Mouse (Mus musculus) intestine, embryonic 14.5 days (tissue): ENCODE data around the gene Ugdh. TPM values are rescaled to one million over a fixed set of nuclear protein-coding genes. Genes with fewer than 3 reads are reported as not detected.
"Not testable (repeated sequence)": the region's sequence is repeated elsewhere in the genome, so short reads cannot be mapped to it uniquely, and the experiment has no call there.

Source experiments
- ATAC-seq: fragments of 200-750 bp; cut with Nextera tagmentation; replicated peaks from 2 replicates; pipeline ENCODE4 v1.8.0; 2017; ENCODE audit warnings: low read depth, moderate number of reproducible peaks, moderate TSS enrichment, moderate library complexity; ENCODE audit not compliant: low FRiP score, low TSS enrichment
- DNase-seq: peaks from one replicate; pipeline ENCODE4 v3.0.0-alpha.2; 2018; ENCODE audit warnings: low spot score
- H3K27ac ChIP-seq: fragments of 300-500 bp; sonication (generic); 2 replicates; pipeline ENCODE4 v1.5.1; 2014; ENCODE audit warnings: low read depth, mild to moderate bottlenecking, control low read depth
- H3K27me3 ChIP-seq: fragments of 300-500 bp; sonication (generic); replicated peaks from 2 replicates; pipeline ENCODE4 v1.6.1; 2014; ENCODE audit warnings: low read length, control low read depth; ENCODE audit not compliant: control insufficient read depth, insufficient read depth
- H3K36me3 ChIP-seq: fragments of 300-500 bp; sonication (generic); 2 replicates; pipeline ENCODE4 v1.6.1; 2014; ENCODE audit warnings: low read length, control low read depth; ENCODE audit not compliant: control insufficient read depth, insufficient read depth
- H3K4me1 ChIP-seq: fragments of 300-500 bp; sonication (generic); replicated peaks from 2 replicates; pipeline ENCODE4 v1.6.1; 2014; ENCODE audit warnings: low read length, control low read depth, mixed read lengths; ENCODE audit not compliant: control insufficient read depth, insufficient read depth
- H3K4me2 ChIP-seq: fragments of 300-500 bp; sonication (generic); 2 replicates; pipeline ENCODE4 v1.6.1; 2014; ENCODE audit warnings: low read length
- H3K4me3 ChIP-seq: fragments of 300-500 bp; sonication (generic); 2 replicates; pipeline ENCODE4 v1.5.1; 2014; ENCODE audit warnings: low read depth, low read length, control low read depth, mixed read lengths
- H3K9ac ChIP-seq: fragments of 300-500 bp; sonication (generic); 2 replicates; pipeline ENCODE4 v1.6.1; 2014; ENCODE audit warnings: mild to moderate bottlenecking, low read length
- H3K9me3 ChIP-seq: fragments of 300-500 bp; sonication (generic); 2 replicates; pipeline ENCODE4 v1.6.1; 2016; ENCODE audit warnings: low read length, control low read depth; ENCODE audit not compliant: control insufficient read depth
- WGBS: fragments of 180-500 bp; shearing (Covaris S2); extraction: QIAGEN DNeasy Blood & Tissue Kit; methylation state at CpG from one replicate; pipeline ENCODE4 v1.1.7; 2014; 5-methylcytosine and 5-hydroxymethylcytosine counted together
- polyA plus RNA-seq: library from polyadenylated mRNA; unstranded; fragments of >200 nt; fragmentation: Nextera tagmentation; extraction: Ambion mirVana; gene quantifications from 2 replicates; pipeline ENCODE4 v1.2.1, GENCODE M21; 2014

Ugdh gene
- 108 and 111 TPM in 2 replicates for polyA plus RNA-seq

DNA sequence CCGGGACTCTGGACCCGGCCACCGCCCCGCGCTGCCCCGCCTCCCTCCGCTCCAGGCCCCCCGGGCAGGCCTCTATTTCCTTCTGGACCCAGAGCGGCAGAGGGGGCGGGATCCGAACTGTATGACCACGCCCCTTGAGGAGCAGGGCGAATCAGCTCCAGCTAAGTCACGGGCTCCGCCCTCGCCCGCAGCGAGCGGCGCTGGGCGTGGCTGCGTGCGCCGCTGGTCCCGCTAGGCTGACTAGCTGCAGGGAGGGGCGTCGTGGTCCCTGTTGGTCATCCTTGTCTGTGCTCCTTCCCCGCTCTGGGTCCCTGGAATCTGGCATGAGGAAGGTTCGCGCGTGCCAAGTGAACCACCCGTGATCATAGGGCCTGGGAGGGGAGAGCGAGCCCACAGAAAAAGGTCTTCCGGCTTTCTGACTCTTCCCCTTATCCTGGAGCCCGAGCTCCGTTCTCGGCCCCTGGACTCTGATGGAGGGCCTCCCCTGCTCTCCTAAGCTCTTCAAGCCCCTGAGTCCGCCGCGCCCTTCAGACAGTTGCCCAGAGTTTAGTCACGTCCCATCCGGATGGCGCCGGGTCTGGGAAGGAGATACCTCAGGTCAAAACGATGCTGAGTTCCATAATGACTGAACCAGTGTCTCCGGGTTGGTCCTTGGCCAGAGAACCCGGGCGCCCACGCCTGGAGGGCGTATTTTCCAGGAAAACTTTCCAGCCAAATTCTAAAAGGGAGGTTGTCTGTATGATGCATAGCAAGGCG lies at the start of gene Ugdh:
Gene Ugdh (minus strand): TSS at position 144 of the 756 bp plus-strand sequence.
- peak within 1 kb of the TSS; percentile 69 for H3K27ac ChIP-seq
- peak within 1 kb of the TSS; percentile 78 for H3K9ac ChIP-seq
- peak within 1 kb of the TSS; percentile 77 for H3K4me3 ChIP-seq
- H3K4me1 ChIP-seq: peaks cover 14% of the 10 kb centered on the region
- H3K27me3 ChIP-seq: no peaks in the 10 kb centered on the region
- no peaks in the 10 kb centered on the region for H3K9me3 ChIP-seq
- ATAC-seq (peak; percentile 97), DNase-seq (peak; percentile 94)
- no peaks in the 10 kb centered on the region for H3K36me3 ChIP-seq
- peak within 1 kb of the TSS; percentile 76 for H3K4me2 ChIP-seq
- WGBS: under 1% methylated on average over 51 of the region's 51 CpGs

DNA sequence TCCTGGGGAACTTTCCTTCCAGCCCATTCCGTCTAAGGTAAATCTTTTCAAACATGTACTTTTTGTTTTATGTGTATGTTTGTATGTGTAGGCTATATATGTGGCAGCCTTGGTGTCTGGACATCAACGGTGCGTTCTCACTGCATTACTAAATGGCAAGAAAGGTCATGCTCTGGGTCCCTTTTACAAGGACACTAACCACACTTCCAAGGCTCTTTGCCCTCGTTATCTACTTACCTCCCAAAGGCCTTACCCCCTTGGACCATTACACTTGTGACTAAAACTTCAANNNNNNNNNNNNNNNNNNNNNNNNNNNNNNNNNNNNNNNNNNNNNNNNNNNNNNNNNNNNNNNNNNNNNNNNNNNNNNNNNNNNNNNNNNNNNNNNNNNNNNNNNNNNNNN lies 47.2 kb upstream of the Ugdh start:
- ATAC-seq (no peak), DNase-seq (no peak)
- no peaks in the 10 kb centered on the region for H3K27me3 ChIP-seq
- H3K4me2 ChIP-seq: no peak overlapping the region
- 81% methylated on average over 4 of the region's 4 CpGs for WGBS
- H3K9ac ChIP-seq: no peak overlapping the region
- no peak overlapping the region for H3K27ac ChIP-seq
- H3K9me3 ChIP-seq: no peaks in the 10 kb centered on the region
- H3K4me1 ChIP-seq: no peaks in the 10 kb centered on the region
- no peaks in the 10 kb centered on the region for H3K36me3 ChIP-seq
- H3K4me3 ChIP-seq: no peak overlapping the region

- ATAC-seq (no peak), DNase-seq (no peak)
- H3K9me3 ChIP-seq: no peaks in the 10 kb centered on the region
- no peak overlapping the region for H3K4me2 ChIP-seq
- no peak overlapping the region for H3K27ac ChIP-seq
- H3K9ac ChIP-seq: no peak overlapping the region
- no peaks in the 10 kb centered on the region for H3K27me3 ChIP-seq
- H3K36me3 ChIP-seq: no peaks in the 10 kb centered on the region
- WGBS: 75% methylated on average over 4 of the region's 4 CpGs
- H3K4me1 ChIP-seq: no peaks in the 10 kb centered on the region
- H3K4me3 ChIP-seq: no peak overlapping the region
These were observed 44.8 kb upstream of the Ugdh start for GRCm38 (mm10) chr5:65480511-65480910.

DNA sequence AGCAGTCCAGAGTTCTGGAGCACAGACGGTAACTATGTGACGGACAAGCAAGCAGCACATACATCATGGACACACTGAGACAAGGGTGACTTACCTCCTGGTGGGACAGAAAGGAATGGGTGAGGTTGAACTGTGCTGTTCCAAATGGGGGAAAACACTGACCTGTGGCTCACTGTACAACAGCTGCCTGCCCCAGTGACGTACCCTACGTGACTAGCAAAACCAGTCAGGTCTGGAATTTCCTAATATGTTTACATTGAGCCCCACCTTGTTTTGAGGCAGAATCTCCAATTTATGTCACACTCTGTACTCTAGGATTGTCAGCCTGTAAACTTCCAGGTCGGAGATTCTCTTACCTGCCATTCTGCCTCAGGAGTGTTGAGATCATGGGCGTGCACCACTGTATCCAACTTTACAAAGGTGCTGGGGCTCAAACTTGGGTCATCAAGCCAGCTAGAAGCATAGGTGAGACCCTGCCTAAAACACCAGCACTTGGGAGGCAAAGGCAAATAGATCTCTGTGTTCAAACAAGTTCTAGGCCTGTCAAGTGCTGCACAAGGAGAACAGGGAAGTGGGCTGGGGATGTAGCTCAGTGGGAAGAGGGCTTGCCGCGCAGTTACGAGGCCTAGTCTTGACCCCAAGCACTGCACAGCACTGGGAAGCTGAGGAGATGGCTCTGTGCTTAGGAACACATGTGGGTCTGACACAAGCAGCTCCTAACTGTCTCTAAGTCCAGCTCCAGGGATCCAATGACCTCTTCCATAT lies 44.1 kb upstream of the Ugdh start:
- DNase-seq (no peak), ATAC-seq (peak; percentile 49; the same call in 1 of the 2 replicates)
- H3K4me2 ChIP-seq: no peak overlapping the region
- H3K27me3 ChIP-seq: no peaks in the 10 kb centered on the region
- H3K36me3 ChIP-seq: no peaks in the 10 kb centered on the region
- WGBS: 76% methylated on average over 9 of the region's 9 CpGs
- H3K4me1 ChIP-seq: no peaks in the 10 kb centered on the region
- H3K27ac ChIP-seq: no peak overlapping the region
- no peak overlapping the region for H3K9ac ChIP-seq
- no peak overlapping the region for H3K4me3 ChIP-seq
- H3K9me3 ChIP-seq: no peaks in the 10 kb centered on the region

DNA sequence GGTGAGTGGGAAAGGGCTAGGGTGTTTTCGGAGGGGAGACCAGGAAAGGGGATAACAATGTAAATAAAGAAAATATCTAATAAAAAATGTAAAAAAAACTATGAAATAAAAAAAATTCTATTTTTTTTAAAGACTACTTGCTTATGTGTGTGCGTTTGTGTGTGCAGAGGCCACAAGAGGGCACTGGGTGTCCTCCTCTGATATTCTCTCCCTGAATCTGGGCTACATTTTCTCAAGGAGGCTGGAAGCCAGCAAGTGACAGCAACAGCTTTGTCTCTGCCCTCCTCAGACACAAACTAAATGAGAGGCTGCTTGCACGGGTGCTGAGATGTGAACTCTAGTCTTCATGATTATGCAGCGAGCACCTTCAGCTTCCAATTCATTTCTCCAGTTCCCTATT lies 42.5 kb upstream of the Ugdh start:
- Histone ChIP-seq H3K4me3 (no peak overlapping the region), H3K36me3 (no peaks in the 10 kb centered on the region), H3K27me3 (no peaks in the 10 kb centered on the region), H3K9ac (no peak overlapping the region), H3K27ac (no peak overlapping the region), H3K4me1 (no peaks in the 10 kb centered on the region), H3K4me2 (no peak overlapping the region), H3K9me3 (no peaks in the 10 kb centered on the region)
- ATAC-seq: no peak
- 79% methylated on average over 4 of the region's 4 CpGs for WGBS
- DNase-seq: no peak

DNA sequence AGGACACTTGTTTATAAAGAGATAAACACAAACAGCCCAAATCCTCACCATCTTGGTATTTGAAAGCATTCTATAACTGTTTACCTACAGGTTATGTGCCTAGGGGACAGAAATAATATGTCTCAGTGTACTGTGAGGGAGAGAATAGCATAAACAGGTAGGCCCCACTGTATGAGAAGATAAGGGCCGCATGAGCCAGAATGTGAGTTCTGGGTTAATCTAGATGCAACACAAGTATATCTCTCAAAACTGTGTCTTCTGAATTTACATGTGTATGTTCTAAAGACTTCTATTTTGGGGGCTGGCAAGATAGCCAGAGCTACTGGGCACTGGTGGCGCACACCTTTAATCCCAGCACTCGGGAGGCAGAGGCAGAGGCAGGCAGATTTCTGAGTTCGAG lies 41.0 kb upstream of the Ugdh start:
- H3K9ac ChIP-seq, H3K4me1 ChIP-seq, H3K27ac ChIP-seq, DNase-seq, H3K9me3 ChIP-seq, H3K36me3 ChIP-seq, H3K27me3 ChIP-seq, ATAC-seq, H3K4me3 ChIP-seq, H3K4me2 ChIP-seq: not testable (repeated sequence)
- 93% methylated on average over 4 of the region's 4 CpGs for WGBS

DNA sequence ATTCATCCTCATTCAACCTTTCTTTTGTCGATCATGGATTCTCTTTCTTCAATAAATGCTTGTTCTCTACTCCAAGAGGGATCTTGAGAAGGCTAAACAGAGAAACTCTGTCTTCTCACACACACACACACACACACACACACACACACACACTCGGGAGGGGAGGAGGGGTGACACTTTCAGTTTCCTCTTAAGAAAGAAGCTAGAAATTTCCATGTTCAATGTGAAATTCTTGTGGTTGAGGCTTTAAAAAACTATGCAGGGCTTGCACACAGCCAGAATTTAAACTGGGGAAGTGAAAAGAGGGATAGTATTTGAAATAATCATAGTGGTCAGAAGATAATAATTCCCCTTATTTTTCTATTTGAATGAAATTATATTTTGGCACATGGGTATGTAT lies 40.1 kb upstream of the Ugdh start:
- no peaks in the 10 kb centered on the region for H3K36me3 ChIP-seq
- no peaks in the 10 kb centered on the region for H3K9me3 ChIP-seq
- ATAC-seq (no peak), DNase-seq (no peak)
- 78% methylated on average over 2 of the region's 2 CpGs for WGBS
- no peaks in the 10 kb centered on the region for H3K27me3 ChIP-seq
- no peaks in the 10 kb centered on the region for H3K4me1 ChIP-seq
- no peak overlapping the region for H3K9ac ChIP-seq
- no peak overlapping the region for H3K4me2 ChIP-seq
- no peak overlapping the region for H3K27ac ChIP-seq
- no peak overlapping the region for H3K4me3 ChIP-seq

DNA sequence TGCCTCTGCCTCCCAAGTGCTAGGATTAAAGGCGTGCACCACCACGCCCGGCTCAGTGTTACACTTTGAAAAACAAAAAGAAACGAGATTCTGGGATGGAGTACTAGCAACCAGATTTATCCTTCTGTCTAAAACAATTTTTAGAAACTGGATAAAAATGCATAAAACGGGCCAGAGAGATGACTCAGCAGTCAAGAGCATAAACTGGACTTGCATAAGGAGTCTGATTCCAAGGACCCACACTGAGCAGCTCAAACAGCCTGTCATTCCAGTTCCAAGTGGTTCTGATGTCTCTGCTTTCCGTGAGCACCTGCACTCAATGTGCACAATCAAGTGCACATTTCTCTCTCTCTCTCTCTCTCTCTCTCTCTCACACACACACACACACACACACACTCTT lies 34.0 kb upstream of the Ugdh start:
- Histone ChIP-seq H3K4me3 (no peak overlapping the region), H3K9ac (no peak overlapping the region), H3K27me3 (no peaks in the 10 kb centered on the region), H3K4me1 (no peaks in the 10 kb centered on the region), H3K36me3 (peaks cover 20% of the 10 kb centered on the region), H3K27ac (no peak overlapping the region), H3K4me2 (no peak overlapping the region), H3K9me3 (no peaks in the 10 kb centered on the region)
- WGBS: 94% methylated on average over 6 of the region's 6 CpGs
- DNase-seq (no peak), ATAC-seq (no peak)
